8 mouse cellular contexts compared by ENCODE assay signal in genomic region chr11:84642300-84643106, GRCm38 (mm10).
DNase-seq lines count a peak whose midpoint lies in the region; ATAC-seq and TF ChIP-seq lines count a peak whose summit lies in the region.

No protein-coding gene starts in this region.

- peak in 1 of 2 experiments; percentile 40 for DNase-seq in left cerebral cortex, adult 2 months (ENCODE audit: extremely low spot score in 1 of 2, low spot score in 2 of 2)
- no peak for DNase-seq in left cerebral cortex, adult 9 months (ENCODE audit: low spot score in 2 of 2)
- DNase-seq in cerebellum, postnatal 10 days: peak; percentile 86 to 87
- DNase-seq in kidney, postnatal 14 days: peak; percentile 33
- DNase-seq in spleen, adult 12 weeks (ENCODE audit: low spot score): no peak
- no peak for DNase-seq in T-cell, adult 2 months (ENCODE audit: low spot score)

- 3% methylated on average over 57 of the region's 67 CpGs for WGBS in heart, embryonic 12.5 days
- WGBS in midbrain, embryonic 16.5 days: 2% methylated on average over 63 of the region's 67 CpGs

- ATAC-seq in heart, embryonic 12.5 days (ENCODE audit: insufficient number of reproducible peaks, low FRiP score): no peak; the same call in 1 of the 2 replicates
- ATAC-seq in midbrain, embryonic 16.5 days: peak; percentile 74

- H3K27me3 ChIP-seq in heart, embryonic 12.5 days (replicated peaks): peaks cover 79% of the 10 kb centered on the region
- no peaks in the 10 kb centered on the region for H3K27me3 ChIP-seq in midbrain, embryonic 16.5 days (ENCODE audit: control insufficient read depth, insufficient read depth, low read depth, low read length)

- H3K27ac ChIP-seq in left cerebral cortex, adult 2 months: peak overlapping the region; percentile 71
- no peak overlapping the region for H3K27ac ChIP-seq in heart, embryonic 12.5 days (ENCODE audit: poor library complexity, severe bottlenecking)
- H3K27ac ChIP-seq in midbrain, embryonic 16.5 days (ENCODE audit: low read length): peak overlapping the region; percentile 77

- H3K36me3 ChIP-seq in heart, embryonic 12.5 days: no peaks in the 10 kb centered on the region
- no peaks in the 10 kb centered on the region for H3K36me3 ChIP-seq in midbrain, embryonic 16.5 days (ENCODE audit: control insufficient read depth, insufficient read depth, low read length)

- peak overlapping the region; percentile 71 for H3K9ac ChIP-seq in heart, embryonic 12.5 days
- H3K9ac ChIP-seq in midbrain, embryonic 16.5 days (ENCODE audit: low read depth, low read length): peak overlapping the region; percentile 71

- H3K9me3 ChIP-seq in heart, embryonic 12.5 days (replicated peaks): peaks cover 4% of the 10 kb centered on the region; the same call in 1 of the 2 replicates
- no peaks in the 10 kb centered on the region for H3K9me3 ChIP-seq in midbrain, embryonic 16.5 days (replicated peaks; ENCODE audit: control insufficient read depth, low read length, poor library complexity, severe bottlenecking)

- H3K4me3 ChIP-seq in left cerebral cortex, adult 2 months: peak overlapping the region; percentile 64
- peak overlapping the region; percentile 56 for H3K4me3 ChIP-seq in heart, embryonic 12.5 days
- peak overlapping the region; percentile 46 for H3K4me3 ChIP-seq in midbrain, embryonic 16.5 days (ENCODE audit: low read depth, low read length)

- no peak for TF ChIP-seq CTCF in left cerebral cortex, adult 2 months (IDR thresholded peaks at IDR 0.05)

- no peaks in the 10 kb centered on the region; the same call in 1 of the 2 replicates for H3K4me1 ChIP-seq in heart, embryonic 12.5 days (replicated peaks)
- H3K4me1 ChIP-seq in midbrain, embryonic 16.5 days (ENCODE audit: control insufficient read depth, insufficient read depth, low read length): peaks cover 21% of the 10 kb centered on the region

- intact Hi-C loops in left cerebral cortex, adult 2 months (cut with DNase I): no loop called here

- H3K4me2 ChIP-seq in heart, embryonic 12.5 days: peak overlapping the region; percentile 88
- H3K4me2 ChIP-seq in midbrain, embryonic 16.5 days (ENCODE audit: low read length): peak overlapping the region; percentile 61

Comparison
In these comparisons a context has a peak if more than half of its experiments do, and no peak if none do; other contexts are left out.
1. DNase-seq: peak in cerebellum, postnatal 10 days (2 of 2) and kidney, postnatal 14 days (single experiment); none in left cerebral cortex, adult 9 months (0 of 2), spleen, adult 12 weeks (single experiment) and T-cell, adult 2 months (single experiment).
2. Peak in every context shown above with its lines, with median percentiles within 50 percentile points of each other: H3K4me3 ChIP-seq.